Mouse (Mus musculus): ENCODE measurements around the gene Dlgap4.

Gene Dlgap4

DNA sequence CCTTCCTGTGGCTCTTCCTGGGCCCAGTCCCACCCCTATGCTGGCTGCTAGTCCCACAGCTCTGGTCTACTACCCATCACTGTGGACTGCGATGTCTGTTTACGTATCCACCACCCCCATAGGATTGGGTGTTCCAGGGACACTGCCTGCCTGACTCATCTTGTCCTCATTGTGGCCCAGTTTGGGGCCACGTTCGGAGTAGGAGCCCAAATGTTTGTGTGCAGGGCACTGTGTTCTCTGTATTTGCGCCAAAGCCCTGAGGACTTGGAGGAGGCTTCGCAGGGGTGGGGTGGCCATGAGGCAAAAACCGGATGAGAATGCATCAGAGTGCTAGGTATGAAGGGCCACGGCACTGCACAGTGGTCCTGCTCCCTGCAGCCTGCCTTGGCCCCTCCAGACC lies 44.0 kb downstream of the Dlgap4 start:
- intact Hi-C loops (cut with DNase I), result no loop called here

GRCm38 (mm10) chr2:156658221-156658620 lies 44.7 kb downstream of the Dlgap4 start:
- intact Hi-C loops (cut with DNase I), result no loop called here

DNA sequence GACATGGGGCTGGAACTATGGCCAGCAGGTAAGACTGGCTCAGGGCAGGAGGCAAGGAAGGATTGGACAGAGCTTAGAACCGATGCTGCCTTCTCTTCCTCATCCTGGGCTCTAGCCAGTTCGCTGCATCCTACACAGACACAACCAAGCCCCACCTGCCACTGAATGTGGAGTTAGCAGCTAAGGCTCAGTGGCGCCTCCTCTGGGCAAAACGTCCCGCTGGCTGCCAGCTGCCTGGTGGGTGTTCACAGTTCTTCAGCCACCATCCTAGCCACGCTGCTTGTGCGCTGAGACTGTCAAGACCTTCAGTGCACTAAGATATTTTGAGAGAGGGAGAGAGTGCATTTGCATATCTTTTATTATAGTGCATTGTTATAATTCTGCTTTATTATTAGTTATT lies 45.2 kb downstream of the Dlgap4 start:
- intact Hi-C loops (cut with DNase I), result no loop called here

DNA sequence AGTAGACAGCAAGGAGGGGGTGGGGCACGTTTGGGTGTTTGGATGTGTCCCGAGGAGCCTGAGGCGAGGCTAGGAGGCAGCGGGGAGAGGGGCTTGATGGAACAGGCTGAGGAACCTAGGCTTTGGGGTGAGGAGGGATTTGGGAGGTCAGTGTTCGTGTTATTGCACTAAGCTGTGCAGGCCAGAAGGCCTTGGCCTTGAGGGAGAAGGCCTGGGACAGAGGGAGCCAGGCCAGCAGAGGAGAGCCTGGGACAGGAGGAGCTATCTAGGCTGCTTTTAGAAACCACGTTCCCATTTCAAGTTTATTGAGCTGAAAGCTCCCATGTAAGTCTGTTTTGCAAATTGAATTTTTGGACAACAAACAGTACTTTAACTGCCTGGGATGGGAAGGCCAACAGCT lies 46.5 kb downstream of the Dlgap4 start:
- intact Hi-C loops (cut with DNase I), result no loop called here

- intact Hi-C loops (cut with DNase I), result no loop called here
Observed at GRCm38 (mm10) chr2:156663162-156663561, 49.7 kb downstream of the Dlgap4 start.

GRCm38 (mm10) chr2:156664407-156664806 lies 50.9 kb downstream of the Dlgap4 start:
- intact Hi-C loops (cut with DNase I), result no loop called here

- intact Hi-C loops (cut with DNase I), result no loop called here
Observed at GRCm38 (mm10) chr2:156664993-156665518, 51.6 kb downstream of the Dlgap4 start.

DNA sequence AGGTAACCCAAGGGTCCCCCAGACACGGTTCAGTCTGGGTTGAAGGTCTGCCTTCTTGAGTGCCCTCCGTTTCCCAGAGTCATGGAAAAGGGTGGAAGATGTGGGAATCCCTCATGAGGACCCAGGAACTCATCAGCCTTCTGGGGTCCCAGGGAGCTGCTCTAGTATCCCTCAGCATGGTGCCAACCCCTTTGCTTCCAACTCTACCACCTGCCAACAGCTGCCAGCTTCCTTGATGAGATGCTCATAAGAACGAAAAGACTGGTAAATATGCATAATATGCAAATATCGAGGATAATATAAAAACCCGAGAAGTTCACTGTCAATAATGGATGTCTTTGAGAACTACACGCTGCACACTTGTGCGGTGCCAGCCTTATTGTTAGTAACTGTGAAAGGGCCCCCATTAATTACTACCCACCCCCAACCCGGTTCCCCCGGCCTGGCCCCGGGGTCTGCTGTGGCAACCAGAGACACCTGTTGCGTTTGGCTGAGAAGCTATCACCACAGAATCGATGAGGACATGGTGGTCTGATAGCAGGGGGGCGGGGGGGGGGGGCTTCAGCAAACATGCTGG lies 52.2 kb downstream of the Dlgap4 start:
- intact Hi-C loops (cut with DNase I), result no loop called here

- intact Hi-C loops (cut with DNase I), result no loop called here
Observed at GRCm38 (mm10) chr2:156666231-156666630, 52.7 kb downstream of the Dlgap4 start.

DNA sequence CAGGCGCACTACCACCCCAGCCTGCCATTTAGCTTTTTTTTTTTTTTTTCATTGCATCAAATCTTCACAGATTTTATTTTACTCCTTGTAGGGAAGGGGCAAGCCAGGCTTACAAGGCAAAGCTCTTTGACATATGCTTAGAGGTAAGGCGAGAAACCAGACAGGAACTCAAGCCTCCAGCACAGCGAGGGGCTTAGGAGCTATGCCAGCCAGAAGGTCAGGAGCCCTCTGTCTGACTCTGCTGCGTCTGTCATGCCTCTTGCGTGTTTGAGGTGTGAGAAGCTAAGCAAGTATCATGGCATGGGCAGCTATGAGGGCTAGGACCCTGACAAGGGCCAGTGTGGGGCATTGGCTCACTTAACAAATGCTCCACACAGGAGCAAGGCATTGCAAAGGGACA lies 53.8 kb downstream of the Dlgap4 start:
- intact Hi-C loops (cut with DNase I), result no loop called here

GRCm38 (mm10) chr2:156668625-156669024 lies 55.1 kb downstream of the Dlgap4 start:
- intact Hi-C loops (cut with DNase I), result no loop called here

GRCm38 (mm10) chr2:156673307-156673706 lies 59.8 kb downstream of the Dlgap4 start:
- intact Hi-C loops (cut with DNase I), result no loop called here

- intact Hi-C loops (cut with DNase I), result no loop called here
Observed at GRCm38 (mm10) chr2:156673881-156674669, 60.6 kb downstream of the Dlgap4 start.

- intact Hi-C loops (cut with DNase I), result no loop called here
Observed at GRCm38 (mm10) chr2:156676885-156677284, 63.4 kb downstream of the Dlgap4 start.

- intact Hi-C loops (cut with DNase I), result no loop called here
Observed at GRCm38 (mm10) chr2:156678112-156678511, 64.6 kb downstream of the Dlgap4 start.

DNA sequence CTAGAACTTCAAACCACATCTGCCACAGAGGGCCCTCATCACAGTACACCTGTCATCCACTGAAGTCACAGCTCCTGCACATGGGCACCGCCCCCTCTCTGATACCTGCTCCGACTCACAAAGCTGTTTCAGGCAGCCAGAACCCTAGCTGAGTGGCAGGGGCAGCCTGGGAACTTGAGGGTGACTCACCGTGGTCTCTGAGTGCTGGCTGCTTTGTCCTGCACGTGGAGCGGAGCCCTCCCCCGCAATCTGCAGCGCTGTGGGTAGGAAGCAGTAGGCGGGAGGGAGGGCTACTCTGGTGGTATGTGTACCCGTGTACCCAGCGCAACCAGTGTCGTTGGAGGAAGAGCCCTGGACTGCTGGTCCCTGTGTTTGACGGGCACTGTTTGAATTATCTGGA lies 69.5 kb downstream of the Dlgap4 start:
- intact Hi-C loops (cut with DNase I), result no loop called here

DNA sequence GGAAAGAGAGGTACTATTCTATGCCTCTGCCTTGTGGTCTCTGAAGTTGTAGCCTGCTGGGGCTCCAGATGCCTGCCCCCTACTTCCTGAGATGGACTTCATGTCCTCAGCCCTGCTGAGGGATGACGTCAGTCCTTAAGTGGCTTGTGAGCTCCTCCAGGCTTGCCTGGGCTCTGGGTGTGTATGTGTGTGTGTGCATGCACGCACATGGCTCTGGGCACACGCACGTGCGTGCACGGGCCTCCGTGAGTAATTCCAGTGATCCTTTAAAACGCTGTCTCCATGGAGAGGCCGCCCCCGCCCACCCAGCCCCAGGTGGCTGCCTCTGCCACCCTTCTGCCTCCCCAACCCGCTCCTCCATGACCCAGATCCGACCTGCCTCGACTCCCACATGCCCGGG lies 72.5 kb downstream of the Dlgap4 start:
- intact Hi-C loops (cut with DNase I), result no loop called here

- intact Hi-C loops (cut with DNase I), result no loop called here
Observed at GRCm38 (mm10) chr2:156686754-156687153, 73.2 kb downstream of the Dlgap4 start.

DNA sequence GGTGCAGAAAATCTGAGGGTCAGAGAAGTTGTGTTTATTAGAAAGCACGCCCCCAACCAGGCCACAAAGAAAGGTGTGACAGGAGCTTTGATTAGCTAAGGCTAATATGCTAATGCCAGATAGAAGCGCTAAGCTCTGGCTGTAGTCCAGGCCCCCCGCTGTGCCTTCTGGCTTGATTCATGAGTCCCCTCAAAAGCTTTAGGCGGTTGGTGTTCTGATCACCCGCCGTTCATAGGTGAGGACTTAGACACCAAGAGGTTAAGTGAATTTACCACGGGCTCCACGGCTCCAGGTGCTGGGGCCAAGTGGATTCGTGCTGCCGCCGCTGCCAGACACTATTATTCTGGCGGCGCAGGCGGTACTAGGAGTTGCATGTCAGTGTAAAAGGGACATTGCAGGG lies 75.1 kb downstream of the Dlgap4 start:
- intact Hi-C loops (cut with DNase I), result no loop called here

DNA sequence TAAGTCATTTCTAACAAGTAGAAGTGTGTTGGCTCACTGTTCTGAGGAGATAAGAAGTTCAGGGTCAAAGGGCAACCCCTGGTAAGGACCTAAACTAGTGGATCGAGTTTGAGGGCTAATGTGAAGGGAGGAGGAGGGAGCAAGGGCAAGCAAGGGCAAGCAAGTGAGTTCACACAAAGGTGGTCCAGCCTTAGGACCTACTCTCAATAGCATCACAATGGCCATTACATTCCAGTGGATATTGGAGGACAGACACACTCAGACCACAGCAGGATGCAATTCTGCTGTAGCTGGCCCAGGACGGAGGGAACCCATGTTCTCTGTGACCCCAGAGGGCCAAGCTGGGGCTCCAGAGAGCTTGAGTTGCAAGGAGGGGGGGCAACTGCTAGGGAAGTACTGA lies 77.3 kb downstream of the Dlgap4 start:
- intact Hi-C loops (cut with DNase I), result no loop called here

DNA sequence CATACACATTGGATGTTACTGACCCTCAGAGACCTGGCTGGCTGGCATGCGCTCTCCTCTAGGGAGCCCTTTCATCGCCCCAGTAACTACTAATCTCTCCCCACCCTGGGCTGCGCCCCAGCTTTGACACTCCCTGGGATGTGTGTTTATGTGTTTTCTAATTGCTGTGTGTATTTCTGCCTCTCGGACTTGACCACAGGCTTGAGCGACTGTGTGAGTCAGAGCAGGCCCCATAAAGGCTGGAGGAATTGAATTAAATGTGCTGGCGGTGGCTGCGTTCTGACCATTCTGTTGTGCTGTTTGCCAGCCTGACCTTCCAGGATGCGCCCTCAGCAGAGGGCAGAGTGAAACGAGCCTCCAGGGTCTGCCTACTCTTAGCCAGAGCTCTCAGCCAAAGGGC lies 78.2 kb downstream of the Dlgap4 start:
- intact Hi-C loops (cut with DNase I), result no loop called here

GRCm38 (mm10) chr2:156693241-156693807 lies 79.8 kb downstream of the Dlgap4 start:
- intact Hi-C loops (cut with DNase I), result no loop called here

DNA sequence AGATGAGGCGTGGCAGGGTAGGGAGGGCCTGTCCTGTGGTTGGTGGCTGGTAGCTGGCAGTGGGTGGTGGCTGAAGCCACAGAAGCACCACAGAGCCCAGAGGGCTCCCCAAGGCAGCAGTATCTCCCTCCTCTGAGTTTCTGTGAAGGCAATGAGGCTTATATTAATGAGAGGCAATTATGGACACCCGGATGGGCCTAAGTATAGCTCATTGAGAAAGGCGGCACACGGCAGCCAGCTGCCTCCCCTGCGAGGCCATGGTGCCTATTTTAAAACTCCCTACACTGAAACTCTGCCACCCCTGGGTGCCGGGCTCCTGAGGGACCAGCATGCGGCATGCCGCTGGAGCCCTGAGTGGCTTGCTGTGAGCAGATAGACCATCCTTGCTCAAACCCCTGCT lies 83.8 kb downstream of the Dlgap4 start:
- intact Hi-C loops (cut with DNase I), result no loop called here
